Mouse (Mus musculus): Measurements from ENCODE around the gene Gm28308.

Gm28308 gene

DNA sequence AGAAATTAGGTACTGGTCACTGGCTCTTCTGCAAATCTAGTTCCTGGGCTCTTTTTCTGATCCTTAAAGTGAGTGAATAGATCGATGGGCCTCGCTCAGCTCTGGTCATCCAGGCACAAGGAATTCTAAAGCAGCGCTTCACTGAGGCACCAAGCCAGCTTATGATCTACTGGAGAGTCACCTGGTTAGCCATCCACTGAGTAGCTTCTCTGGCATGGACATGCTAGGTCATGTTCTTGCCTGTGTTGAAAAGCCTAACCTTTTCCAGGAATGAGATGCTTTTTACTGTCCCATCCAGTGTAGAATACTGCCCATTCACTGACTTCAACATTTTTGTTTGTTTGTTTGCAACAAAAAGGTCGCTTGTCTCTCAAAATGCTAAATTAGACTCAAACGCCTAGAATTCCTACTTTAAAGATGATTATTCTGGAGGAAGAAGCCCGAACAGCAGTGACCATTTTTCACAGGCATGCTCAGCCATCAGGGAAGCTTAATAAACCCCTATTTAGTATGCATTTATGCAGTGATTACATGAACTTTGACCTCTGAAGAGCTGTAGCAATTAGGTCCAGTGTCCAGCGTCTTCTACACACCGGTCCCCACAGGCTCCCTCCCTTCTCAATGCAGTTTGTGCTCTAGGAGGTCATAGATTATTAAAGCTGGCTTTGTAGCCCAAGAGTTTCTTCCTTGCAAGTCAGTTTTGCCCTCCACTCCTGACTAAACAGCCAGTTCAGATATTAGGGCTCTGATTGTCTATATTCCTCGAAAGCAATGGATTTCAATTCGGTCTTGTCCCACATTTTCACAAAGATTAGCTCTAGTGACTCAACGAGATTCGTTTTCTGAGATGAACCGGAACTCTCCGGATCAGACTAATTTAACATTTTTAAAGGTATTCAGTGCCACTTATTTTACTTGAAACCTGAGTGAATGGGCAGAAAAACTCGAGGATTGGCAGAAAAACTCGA, 60.6 kb downstream of the Gm28308 start:
- peak; percentile 25 for DNase-seq

DNA sequence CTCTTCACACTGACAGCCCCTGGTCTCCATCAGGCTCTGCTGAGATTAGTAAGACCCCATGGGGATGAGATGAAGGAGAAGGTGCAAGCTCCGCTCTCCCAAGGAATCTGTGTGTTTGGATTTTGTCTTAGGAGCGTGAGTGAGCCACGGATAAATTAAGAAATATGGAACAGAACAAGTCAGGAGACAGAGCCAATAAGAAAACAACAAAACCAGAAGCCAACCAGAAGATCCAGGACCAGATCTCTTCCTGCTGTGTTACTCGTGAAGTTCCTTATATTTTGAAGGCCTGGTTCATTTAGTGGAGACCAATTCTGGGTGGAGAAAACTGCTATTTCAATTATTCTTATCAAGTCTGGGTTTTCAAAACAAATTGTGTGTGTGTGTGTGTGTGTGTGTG, 61.6 kb downstream of the Gm28308 start:
- peak; percentile 34 for DNase-seq

DNA sequence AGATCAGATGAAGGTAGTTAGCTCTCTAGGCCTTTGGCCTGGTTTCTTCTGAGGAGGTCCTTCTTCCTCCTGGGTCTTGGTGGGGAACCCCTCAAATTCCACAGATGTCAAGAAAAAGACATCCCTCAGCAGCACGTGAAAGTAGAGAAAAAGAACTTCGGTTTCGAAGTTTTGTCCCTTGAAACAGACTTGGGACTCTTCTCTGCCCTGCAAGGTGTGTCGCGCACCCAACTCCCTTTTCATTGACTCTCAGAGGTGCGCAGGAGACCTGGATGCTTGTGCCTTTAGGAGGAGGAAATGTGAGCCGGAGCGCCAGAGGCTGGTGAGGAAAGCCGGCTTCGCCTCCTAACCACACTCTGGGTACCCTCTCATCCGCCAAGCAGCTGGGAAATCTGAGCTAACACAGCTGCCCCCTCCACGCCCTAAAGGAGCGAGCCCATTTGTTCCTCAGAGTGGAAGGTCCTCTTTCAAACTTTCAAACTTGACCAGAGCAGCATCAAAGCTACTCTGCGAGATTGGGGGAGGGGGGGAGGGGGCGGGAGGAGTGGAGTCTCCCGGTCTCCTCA, 62.7 kb downstream of the Gm28308 start:
- peak; percentile 23 for DNase-seq

DNA sequence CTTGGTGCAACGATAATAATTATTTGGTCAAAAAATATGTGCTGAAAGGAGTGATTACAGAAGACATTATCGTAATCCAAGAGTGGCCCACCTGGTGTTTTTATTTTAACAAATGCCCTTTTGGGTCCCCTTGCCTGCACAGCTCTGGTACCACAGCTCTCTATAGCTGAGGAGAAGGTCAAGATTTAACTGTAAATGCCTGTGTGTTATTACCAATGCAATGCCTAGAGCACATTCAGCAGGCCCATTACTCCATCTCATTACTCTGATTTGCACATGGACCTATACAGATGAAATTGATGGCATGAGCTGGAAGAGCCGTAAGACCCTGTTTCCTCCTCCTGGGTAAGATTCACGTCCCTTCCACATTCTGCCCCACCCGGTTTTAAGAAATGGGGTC, 74.0 kb downstream of the Gm28308 start:
- DNase-seq: no peak

DNA sequence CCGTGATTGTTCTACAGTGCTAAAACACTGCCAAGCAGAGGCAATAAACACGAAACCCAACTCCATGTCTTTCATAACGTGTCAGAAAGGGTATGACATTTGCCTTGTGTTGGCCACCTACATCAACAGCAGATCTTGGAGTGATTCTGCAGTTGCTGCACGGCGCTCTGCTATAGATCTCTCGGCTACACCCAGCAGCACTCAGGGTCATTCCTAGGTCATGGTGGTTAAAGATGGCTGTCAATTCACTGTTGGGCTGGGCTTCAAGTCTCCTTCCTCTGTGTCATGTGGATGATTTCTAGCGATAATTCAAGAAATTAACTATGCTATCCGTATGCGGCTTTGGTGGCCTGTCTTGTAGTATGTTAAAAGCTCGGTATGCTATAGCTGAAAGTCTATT, 74.6 kb downstream of the Gm28308 start:
- peak; percentile 29 for DNase-seq

DNA sequence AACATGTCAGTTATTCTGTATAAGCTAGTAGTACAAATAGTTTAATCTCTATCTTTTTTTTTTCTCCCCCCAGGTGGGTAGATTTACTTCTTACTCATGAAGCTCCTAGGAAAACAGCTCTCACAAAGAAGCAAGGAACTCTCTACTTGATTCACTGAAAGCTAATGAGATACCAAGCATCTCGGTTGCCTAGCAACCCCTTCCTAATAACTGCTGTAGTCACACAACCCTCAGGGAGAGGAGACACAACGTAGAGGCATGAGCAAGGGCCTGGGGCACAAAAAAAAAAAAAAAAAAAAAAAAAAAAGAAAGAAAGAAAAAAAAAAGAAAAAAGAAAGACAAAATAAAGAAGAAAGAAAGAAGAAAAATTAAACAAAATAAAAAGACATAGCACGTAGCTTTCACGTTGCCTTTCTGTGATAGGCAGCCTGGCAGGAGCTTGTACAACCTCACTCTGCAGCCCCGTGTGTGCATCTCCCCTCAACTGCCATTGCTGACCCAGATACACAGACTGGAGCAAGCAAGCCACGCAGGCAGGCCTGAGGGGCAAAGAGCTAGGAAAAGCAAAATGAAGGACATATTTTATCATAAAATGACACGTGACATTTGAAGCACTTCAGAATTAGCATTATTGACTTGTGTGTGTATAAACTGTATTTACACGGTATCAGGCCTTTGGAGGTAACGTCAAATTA, 75.2 kb downstream of the Gm28308 start:
- peak; percentile 83 for DNase-seq

DNA sequence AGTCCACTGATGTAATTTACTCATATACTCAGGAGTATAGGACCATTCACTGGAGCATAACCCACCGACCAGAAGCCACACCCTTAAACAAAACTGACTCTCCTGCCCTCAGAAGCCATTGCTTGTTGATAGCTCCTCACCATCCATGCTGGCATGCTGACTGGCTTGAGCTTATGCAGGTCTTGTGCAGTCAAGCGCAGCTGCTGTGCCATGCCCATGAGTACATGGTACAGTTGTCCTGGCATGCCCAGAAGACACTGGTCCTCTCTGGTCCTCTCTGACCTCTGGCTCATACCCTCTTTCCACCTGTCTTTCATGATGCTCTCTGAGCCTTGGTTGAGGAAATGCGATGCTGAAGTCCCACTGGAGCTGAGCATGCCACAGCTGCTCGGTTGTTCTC, 89.5 kb downstream of the Gm28308 start:
- no peak for DNase-seq

DNA sequence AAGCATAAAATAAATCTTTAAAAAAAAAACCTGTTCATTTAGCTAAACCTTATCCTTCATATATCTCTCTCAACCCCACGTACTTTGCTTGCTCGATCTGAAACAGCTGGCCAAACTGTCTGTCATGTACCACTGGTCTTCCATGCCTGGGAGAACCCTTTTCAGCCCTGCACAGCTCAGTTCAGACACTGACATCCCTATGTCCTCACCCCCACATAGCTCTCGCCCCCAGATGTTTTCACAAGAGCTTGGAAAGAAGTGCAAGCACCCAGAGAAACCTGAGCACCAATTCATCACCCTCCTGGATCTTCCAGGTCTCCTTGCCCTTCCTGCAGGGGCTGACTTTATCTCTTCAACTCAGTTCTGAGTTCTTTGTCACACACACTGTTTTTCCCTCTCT, 92.0 kb downstream of the Gm28308 start:
- no peak for DNase-seq

DNA sequence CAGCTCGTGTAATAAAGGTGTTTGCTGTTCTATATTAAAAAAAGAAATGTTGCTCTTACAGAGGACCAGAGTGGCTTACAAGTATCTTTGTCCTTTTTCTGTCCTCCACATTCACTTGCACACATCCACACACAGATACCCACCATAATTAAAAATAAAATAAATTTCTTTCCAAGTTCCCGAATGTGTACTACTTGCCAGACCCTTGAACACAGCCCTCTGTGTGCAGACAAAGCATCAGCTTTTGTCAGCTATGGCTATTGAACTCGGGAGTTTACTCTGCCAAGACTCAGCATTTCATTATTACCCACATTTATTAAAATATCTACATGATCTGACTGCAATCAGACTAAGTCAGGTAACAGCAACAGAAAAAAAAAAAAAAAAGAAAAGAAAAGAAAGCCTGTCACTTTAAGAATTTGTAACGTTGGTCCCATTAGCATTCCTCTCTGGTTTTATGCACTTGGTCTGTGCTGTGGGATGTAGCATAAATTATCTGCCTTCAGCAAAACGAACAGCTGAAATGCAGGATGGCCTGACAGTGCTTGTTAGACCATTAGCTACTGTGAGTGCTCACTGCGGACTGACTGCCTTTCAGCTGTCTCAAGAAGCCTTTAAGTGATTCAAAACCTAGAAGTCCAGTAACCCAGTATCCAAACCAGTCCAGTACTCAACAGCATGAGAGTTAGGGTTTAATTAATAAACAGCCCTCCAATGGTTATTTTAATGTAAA, 94.1 kb downstream of the Gm28308 start:
- peak; percentile 33 for DNase-seq

DNA sequence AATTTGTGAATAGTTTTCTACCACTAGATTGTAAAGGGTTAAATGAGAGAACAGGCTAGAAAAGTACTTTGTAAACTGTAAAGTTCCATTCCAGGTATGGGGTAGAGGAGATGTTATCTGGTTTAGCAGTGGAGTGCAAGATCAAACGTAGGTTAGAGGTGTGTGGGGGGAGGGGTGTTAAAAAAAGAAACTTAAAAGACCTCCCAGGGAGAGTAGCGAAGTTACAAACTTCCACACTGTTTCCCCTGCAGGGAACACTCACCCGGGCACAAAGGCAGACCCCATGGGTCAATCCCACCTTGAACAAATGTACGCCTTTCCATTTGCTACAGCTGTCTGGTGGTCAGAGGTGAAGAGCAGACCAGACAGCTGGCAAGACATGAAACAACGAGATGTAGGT, 97.2 kb downstream of the Gm28308 start:
- DNase-seq: no peak

All from retina, postnatal 1 day (tissue).